Mouse (Mus musculus) limb, embryonic 12.5 days (tissue): ENCODE data around the gene Cav2. TPM values are rescaled to one million over a fixed set of nuclear protein-coding genes. Genes with fewer than 3 reads are reported as not detected.
A peak's percentile ranks its signal among the peaks of the same experiment; 100 is the strongest.

ENCODE experiments used
- ATAC-seq: fragments of 200-750 bp; cut with Nextera tagmentation; 2 replicates; pipeline ENCODE4 v1.8.0; 2017; ENCODE audit warnings: low read depth, moderate TSS enrichment; ENCODE audit not compliant: insufficient number of reproducible peaks, insufficient read depth, low FRiP score, low TSS enrichment
- H3K27ac ChIP-seq: fragments of 300-500 bp; sonication (generic); 2 replicates; pipeline ENCODE4 v1.5.1; 2016; ENCODE audit warnings: mild to moderate bottlenecking, moderate library complexity
- H3K27me3 ChIP-seq: fragments of 300-500 bp; sonication (generic); 2 replicates; pipeline ENCODE4 v1.6.1; 2016; ENCODE audit warnings: mild to moderate bottlenecking, moderate library complexity
- H3K36me3 ChIP-seq: fragments of 300-500 bp; sonication (generic); 2 replicates; pipeline ENCODE4 v1.6.1; 2016; ENCODE audit warnings: mild to moderate bottlenecking, moderate library complexity
- H3K4me1 ChIP-seq: fragments of 300-500 bp; sonication (generic); replicated peaks from 2 replicates; pipeline ENCODE4 v1.6.1; 2016
- H3K4me2 ChIP-seq: fragments of 300-500 bp; sonication (generic); 2 replicates; pipeline ENCODE4 v1.6.1; 2016; ENCODE audit warnings: mild to moderate bottlenecking, moderate library complexity
- H3K4me3 ChIP-seq: fragments of 300-500 bp; sonication (generic); replicated peaks from 2 replicates; pipeline ENCODE4 v1.5.1; 2016; ENCODE audit warnings: mild to moderate bottlenecking
- H3K9ac ChIP-seq: fragments of 300-500 bp; sonication (generic); replicated peaks from 2 replicates; pipeline ENCODE4 v1.6.1; 2016; ENCODE audit warnings: mild to moderate bottlenecking, moderate library complexity
- H3K9me3 ChIP-seq: fragments of 300-500 bp; sonication (generic); 2 replicates; pipeline ENCODE4 v1.6.1; 2016; ENCODE audit warnings: mild to moderate bottlenecking, moderate library complexity
- WGBS: fragments of 180-500 bp; shearing (Covaris S2); methylation state at CpG from one replicate; pipeline ENCODE4 v1.1.7; 2016; 5-methylcytosine and 5-hydroxymethylcytosine counted together
- polyA plus RNA-seq: library from polyadenylated mRNA; unstranded; fragments of >200 nt; fragmentation: Nextera tagmentation; extraction: Ambion mirVana; gene quantifications from 2 replicates; pipeline ENCODE4 v1.2.1, GENCODE M21; 2016

Cav2 gene
- polyA plus RNA-seq: 7.7 and 8.2 TPM in 2 replicates

DNA sequence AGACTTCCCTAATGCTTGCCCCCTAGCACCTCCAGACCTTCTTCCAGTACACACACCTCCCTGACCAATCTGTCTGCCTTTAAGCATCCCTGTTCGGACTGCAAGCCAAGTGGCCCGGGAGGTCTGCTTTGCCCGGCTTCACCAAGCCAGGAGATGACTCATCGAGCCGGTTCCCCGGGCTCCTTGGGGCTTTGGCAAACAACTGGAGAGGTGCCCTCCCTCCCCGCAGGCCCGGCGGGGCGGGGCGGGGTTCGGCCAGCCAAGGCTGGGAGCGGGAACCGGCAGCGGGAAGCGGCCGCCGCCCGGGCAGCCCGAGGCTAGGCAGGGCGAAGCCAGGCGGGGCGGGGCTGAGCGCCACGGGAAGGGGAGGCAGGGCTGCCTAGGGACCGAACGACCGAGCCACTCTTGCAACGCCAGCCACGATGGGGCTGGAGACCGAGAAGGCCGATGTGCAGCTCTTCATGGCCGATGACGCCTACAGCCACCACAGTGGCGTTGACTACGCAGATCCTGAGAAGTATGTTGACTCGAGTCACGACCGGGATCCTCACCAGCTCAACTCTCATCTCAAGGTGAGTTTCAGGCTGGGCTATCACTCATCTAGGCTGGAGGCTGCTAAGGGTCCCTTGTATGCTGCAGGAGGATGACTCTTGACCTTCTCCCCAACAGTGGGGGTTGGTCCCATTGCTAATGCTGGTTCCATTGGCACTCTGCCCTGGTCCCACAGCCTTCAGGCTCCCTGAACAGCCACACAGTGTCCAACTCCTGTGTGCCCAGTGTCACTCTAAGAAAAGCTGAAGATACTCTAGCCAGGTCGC lies at the start of gene Cav2:
Gene Cav2 (plus strand): TSS at position 247 of the 818 bp plus-strand sequence.
- H3K4me2 ChIP-seq: peak within 1 kb of the TSS; percentile 94
- peak; percentile 87 for ATAC-seq
- peak within 1 kb of the TSS; percentile 58 for H3K4me3 ChIP-seq
- no peaks in the 10 kb centered on the region for H3K36me3 ChIP-seq
- H3K27ac ChIP-seq: no peak within 1 kb of the TSS
- H3K4me1 ChIP-seq: peaks cover 10% of the 10 kb centered on the region; the same call in 1 of the 2 replicates
- H3K27me3 ChIP-seq: peaks cover 15% of the 10 kb centered on the region
- no peaks in the 10 kb centered on the region for H3K9me3 ChIP-seq
- peak within 1 kb of the TSS; percentile 71 for H3K9ac ChIP-seq
- 1% methylated on average over 40 of the region's 40 CpGs for WGBS

DNA sequence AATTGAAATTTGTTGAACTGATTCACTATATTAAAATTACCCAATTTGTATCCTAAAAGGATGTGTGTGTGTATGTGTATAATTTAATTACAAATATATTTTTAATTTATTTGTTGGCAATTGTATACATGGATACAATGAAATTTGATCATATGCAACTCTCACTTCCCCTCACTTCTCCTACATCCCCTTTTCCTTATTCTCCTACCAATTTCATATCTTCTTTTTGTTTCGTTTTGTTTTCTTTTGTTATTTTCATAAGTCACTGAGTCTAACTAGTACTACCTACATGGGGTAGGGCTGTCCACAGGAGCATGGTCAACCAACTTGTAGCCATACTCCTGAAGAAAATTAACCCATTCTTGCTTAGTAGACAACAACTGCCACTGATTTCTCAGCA lies 41.3 kb upstream of the Cav2 start:
- Histone ChIP-seq H3K4me3 (no peak overlapping the region), H3K27ac (no peak overlapping the region), H3K4me1 (no peaks in the 10 kb centered on the region), H3K9ac (no peak overlapping the region), H3K36me3 (no peaks in the 10 kb centered on the region), H3K4me2 (no peak overlapping the region), H3K9me3 (no peaks in the 10 kb centered on the region), H3K27me3 (no peaks in the 10 kb centered on the region)
- WGBS: 95% methylated on average over 1 of the region's 1 CpGs
- ATAC-seq: no peak

DNA sequence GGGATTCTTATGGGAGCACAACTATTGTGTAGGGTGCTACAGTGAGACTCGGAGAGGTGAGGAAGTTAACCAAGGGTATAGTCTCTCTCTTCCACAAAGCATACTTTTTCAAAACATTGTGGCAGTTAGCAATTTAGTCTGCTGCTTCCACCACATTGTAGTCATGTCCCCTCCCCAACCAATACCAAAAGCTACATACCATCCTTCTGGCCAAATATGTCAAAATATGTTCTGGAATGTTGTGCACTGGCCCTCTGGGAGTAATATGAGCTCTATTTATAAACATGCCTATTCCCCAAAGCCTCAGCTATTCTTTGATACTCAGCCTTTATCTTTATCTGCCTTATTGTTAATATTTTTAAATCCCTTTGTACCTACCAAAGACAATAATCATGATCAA lies 40.0 kb upstream of the Cav2 start:
- H3K27ac ChIP-seq: no peak overlapping the region
- H3K4me2 ChIP-seq: no peak overlapping the region
- H3K9ac ChIP-seq: no peak overlapping the region
- no peak for ATAC-seq
- no peaks in the 10 kb centered on the region for H3K27me3 ChIP-seq
- no peaks in the 10 kb centered on the region for H3K4me1 ChIP-seq
- no peak overlapping the region for H3K4me3 ChIP-seq
- no peaks in the 10 kb centered on the region for H3K9me3 ChIP-seq
- WGBS: 89% methylated on average over 1 of the region's 1 CpGs
- H3K36me3 ChIP-seq: no peaks in the 10 kb centered on the region

DNA sequence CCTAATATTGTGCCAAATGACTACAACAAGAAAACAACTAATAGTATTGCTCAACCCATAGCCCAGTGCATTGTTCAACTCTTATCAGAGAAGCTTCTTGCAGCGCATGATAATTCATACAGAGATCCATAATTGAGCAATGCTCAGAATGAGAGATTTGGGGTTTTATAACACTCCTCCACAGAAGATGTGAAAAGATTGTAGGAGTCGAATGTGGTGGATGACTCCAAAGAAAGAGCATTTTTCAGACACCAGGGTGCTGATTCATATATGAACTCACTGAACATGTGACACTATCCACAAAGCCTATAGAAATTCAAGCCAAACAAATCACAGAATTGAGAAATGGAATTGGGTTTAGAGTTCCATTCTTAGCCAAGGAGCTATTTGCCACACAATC lies 34.0 kb upstream of the Cav2 start:
- no peaks in the 10 kb centered on the region for H3K27me3 ChIP-seq
- peaks cover 3% of the 10 kb centered on the region; the same call in 1 of the 2 replicates for H3K4me1 ChIP-seq
- no peak overlapping the region for H3K9ac ChIP-seq
- 93% methylated on average over 2 of the region's 2 CpGs for WGBS
- ATAC-seq: no peak
- H3K4me2 ChIP-seq: no peak overlapping the region
- H3K36me3 ChIP-seq: no peaks in the 10 kb centered on the region
- H3K4me3 ChIP-seq: no peak overlapping the region
- no peak overlapping the region for H3K27ac ChIP-seq
- no peaks in the 10 kb centered on the region for H3K9me3 ChIP-seq

DNA sequence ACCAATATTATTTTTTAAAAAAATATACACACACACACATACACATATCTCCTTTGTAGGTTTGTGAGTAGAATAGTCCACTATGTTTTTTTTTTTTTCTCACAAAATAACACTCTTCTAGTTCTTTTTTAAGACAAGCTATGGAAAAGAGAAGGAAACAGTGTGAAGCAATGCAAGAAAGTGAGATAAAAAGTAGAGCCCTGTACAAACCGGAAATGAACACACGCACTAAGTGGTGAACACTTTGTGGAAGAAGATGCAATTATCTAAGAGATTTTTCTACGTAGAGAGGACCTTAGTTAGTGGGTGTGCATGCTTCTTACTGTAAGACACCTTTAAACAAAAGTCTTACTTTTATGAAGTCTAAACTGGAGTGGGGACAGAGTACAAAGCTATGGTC lies 33.3 kb upstream of the Cav2 start:
- WGBS: 94% methylated on average over 3 of the region's 3 CpGs
- peaks cover 3% of the 10 kb centered on the region; the same call in 1 of the 2 replicates for H3K4me1 ChIP-seq
- ATAC-seq: no peak
- no peak overlapping the region for H3K4me2 ChIP-seq
- no peak overlapping the region for H3K9ac ChIP-seq
- H3K4me3 ChIP-seq: no peak overlapping the region
- H3K27ac ChIP-seq: no peak overlapping the region
- no peaks in the 10 kb centered on the region for H3K36me3 ChIP-seq
- no peaks in the 10 kb centered on the region for H3K9me3 ChIP-seq
- no peaks in the 10 kb centered on the region for H3K27me3 ChIP-seq

DNA sequence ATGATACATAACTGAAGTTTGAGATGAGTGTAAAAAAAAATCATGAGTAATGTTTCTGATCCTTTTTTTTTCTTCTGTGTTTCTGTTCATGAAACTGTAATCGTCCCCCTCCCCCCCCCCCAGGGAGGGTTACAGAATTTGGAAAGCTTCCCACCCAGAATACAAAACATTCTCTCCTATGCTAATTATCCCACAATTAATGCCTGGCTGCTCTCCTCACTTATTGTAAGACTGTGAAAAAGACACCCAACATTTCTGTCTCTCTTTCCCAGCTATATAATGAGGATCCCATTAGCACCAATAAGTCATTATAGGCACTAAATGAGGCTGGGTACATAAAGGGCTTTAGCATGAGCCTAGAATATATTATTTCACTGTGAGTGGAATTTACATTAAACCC lies 32.7 kb upstream of the Cav2 start:
- Histone ChIP-seq H3K9me3 (no peaks in the 10 kb centered on the region), H3K4me1 (peaks cover 3% of the 10 kb centered on the region; the same call in 1 of the 2 replicates), H3K4me3 (no peak overlapping the region), H3K27me3 (no peaks in the 10 kb centered on the region), H3K36me3 (no peaks in the 10 kb centered on the region), H3K9ac (no peak overlapping the region), H3K4me2 (no peak overlapping the region), H3K27ac (no peak overlapping the region)
- WGBS: 55% methylated on average over 1 of the region's 1 CpGs
- ATAC-seq: no peak

DNA sequence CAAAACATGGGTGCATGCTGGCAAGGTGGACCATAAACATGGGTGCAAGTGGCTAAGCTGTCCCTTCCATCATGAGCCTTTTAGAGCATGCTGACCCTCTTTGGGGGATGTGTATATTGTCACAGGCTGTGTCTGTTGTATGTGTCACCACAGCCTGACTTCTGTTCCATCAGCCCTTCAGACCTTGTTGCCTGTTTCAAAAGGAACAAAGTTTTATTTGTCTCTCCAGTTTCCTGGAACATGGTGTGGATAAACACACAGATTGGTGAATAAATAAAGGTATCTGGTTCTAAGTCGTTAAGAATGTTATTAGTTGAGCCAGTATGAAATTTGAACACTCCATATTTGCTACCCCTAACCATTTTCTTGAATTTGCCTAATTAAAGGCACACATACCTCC lies 29.0 kb upstream of the Cav2 start:
- Histone ChIP-seq H3K27me3 (no peaks in the 10 kb centered on the region), H3K36me3 (no peaks in the 10 kb centered on the region), H3K9ac (no peak overlapping the region), H3K4me3 (no peak overlapping the region), H3K4me1 (peaks cover 3% of the 10 kb centered on the region; the same call in 1 of the 2 replicates), H3K27ac (no peak overlapping the region), H3K4me2 (no peak overlapping the region), H3K9me3 (no peaks in the 10 kb centered on the region)
- WGBS: 37% methylated on average over 1 of the region's 1 CpGs
- ATAC-seq: no peak

DNA sequence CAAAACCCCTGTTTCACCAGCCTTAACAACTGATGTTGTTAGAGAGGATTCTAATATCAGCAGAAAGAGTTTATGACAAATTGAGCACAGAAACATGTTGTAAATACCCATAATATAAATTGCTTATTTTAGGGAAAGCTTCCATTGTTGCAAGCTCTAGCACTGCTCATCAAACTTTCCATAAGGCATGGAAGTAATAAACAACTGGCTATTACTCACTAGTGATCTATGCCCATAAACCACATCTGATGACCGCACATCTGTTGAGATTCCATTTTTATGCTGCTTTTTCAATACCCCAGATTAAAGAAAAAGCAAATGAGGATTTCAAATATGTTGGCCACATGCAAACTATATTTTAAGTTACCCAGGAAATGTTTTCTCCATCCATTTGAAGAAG lies 22.8 kb upstream of the Cav2 start:
- Histone ChIP-seq H3K4me1 (no peaks in the 10 kb centered on the region), H3K4me3 (no peak overlapping the region), H3K9me3 (no peaks in the 10 kb centered on the region), H3K27me3 (no peaks in the 10 kb centered on the region), H3K4me2 (no peak overlapping the region), H3K27ac (no peak overlapping the region), H3K9ac (no peak overlapping the region), H3K36me3 (no peaks in the 10 kb centered on the region)
- WGBS: 74% methylated on average over 1 of the region's 1 CpGs
- ATAC-seq: no peak

DNA sequence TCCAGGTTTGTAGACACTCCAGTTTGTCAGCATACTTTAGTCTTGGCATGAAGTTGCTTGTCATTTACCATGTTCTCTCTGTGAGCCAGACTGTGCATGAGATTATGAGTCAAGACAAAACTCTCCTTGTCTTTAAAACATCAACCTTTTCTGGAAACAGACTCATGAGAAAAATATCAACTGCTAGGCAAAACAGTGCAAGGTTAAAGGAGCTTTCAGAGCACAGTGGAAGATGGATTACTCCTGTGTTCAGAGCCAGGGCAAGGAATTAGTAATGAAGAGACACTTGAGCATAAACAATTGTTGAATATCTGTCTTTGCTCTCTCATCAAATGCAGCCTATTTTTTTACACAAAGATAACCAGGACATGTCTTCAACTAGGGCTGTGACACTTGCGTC lies 22.1 kb upstream of the Cav2 start:
- Histone ChIP-seq H3K9me3 (no peaks in the 10 kb centered on the region), H3K9ac (no peak overlapping the region), H3K27ac (no peak overlapping the region), H3K4me3 (no peak overlapping the region), H3K4me1 (no peaks in the 10 kb centered on the region), H3K36me3 (no peaks in the 10 kb centered on the region), H3K4me2 (no peak overlapping the region), H3K27me3 (no peaks in the 10 kb centered on the region)
- no peak for ATAC-seq
- WGBS: 86% methylated on average over 1 of the region's 1 CpGs

DNA sequence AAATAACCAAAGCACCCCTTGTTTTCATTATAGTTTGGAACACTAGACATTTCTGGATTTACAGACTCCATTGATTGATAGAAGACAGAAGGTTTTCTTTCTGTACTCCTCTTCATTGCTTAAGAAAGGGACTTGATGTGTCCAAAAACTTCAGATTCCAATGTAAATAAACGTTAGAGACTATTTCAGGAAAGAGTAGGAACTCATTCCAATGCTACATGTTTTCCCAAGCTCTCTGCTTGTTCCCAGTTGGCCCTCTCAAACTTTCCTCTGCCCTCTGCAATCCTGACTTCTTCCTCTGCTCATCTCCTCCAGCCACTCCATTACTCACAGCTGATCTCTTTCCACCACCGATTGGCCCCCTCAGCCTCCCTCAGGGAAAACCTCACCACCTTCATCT lies 18.2 kb upstream of the Cav2 start:
- H3K9ac ChIP-seq: no peak overlapping the region
- H3K4me3 ChIP-seq: no peak overlapping the region
- WGBS: 65% methylated on average over 2 of the region's 2 CpGs
- no peak overlapping the region for H3K4me2 ChIP-seq
- no peaks in the 10 kb centered on the region for H3K27me3 ChIP-seq
- ATAC-seq: no peak
- H3K27ac ChIP-seq: no peak overlapping the region
- H3K9me3 ChIP-seq: no peaks in the 10 kb centered on the region
- no peaks in the 10 kb centered on the region for H3K36me3 ChIP-seq
- H3K4me1 ChIP-seq: no peaks in the 10 kb centered on the region

DNA sequence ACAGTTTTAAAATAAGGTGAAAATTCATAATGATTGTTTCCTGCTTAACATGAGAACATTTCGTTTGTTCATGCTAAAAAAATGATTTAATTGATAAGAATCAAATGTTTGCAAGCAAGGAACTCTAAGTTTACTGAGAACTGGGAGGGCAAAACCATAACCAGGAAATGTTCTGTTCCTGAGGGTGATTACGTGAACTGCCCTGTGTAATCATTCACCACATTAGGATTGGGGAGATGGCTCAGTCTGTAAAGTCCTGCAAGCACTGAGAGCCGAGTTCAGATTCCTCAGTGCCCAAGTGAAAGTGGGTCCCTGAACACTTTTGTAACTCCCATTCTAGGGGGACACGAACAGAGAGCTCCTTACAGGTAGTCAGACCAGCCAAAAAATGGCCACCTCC lies 15.9 kb upstream of the Cav2 start:
- H3K36me3 ChIP-seq: no peaks in the 10 kb centered on the region
- no peak overlapping the region for H3K9ac ChIP-seq
- no peak for ATAC-seq
- 73% methylated on average over 4 of the region's 4 CpGs for WGBS
- no peak overlapping the region for H3K4me2 ChIP-seq
- no peaks in the 10 kb centered on the region for H3K4me1 ChIP-seq
- no peaks in the 10 kb centered on the region for H3K27me3 ChIP-seq
- no peaks in the 10 kb centered on the region for H3K9me3 ChIP-seq
- no peak overlapping the region for H3K27ac ChIP-seq
- no peak overlapping the region for H3K4me3 ChIP-seq

DNA sequence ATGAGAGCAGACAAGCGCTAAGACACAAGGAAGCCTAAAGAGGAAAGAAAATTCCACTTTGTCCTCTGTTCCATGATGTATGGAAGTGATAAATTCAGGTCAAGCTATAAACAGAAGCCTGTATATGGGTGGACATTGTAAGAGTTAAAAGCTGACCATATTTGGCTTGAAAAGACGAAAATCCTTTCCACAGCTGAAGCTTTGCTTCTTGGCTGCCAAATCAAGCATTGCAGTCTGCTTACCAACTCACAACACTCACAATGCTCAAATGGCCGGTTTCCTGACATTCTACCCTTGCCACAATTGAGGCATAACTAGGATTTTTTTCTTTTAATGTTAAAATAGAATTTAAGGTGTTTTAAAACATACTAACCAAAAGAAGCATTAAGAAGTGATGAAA lies 14.5 kb upstream of the Cav2 start:
- WGBS: 82% methylated on average over 3 of the region's 3 CpGs
- no peak overlapping the region for H3K4me3 ChIP-seq
- no peaks in the 10 kb centered on the region for H3K27me3 ChIP-seq
- no peaks in the 10 kb centered on the region for H3K36me3 ChIP-seq
- ATAC-seq: no peak
- no peak overlapping the region for H3K9ac ChIP-seq
- no peaks in the 10 kb centered on the region for H3K4me1 ChIP-seq
- no peaks in the 10 kb centered on the region for H3K9me3 ChIP-seq
- no peak overlapping the region for H3K27ac ChIP-seq
- H3K4me2 ChIP-seq: no peak overlapping the region
